Mouse (Mus musculus): ENCODE results near the gene Pxt1.
A peak's percentile ranks its signal among the peaks of the same experiment; 100 is the strongest.
"Not testable (repeated sequence)": the region's sequence is repeated elsewhere in the genome, so short reads cannot be mapped to it uniquely, and the experiment has no call there.

Gene Pxt1

DNA sequence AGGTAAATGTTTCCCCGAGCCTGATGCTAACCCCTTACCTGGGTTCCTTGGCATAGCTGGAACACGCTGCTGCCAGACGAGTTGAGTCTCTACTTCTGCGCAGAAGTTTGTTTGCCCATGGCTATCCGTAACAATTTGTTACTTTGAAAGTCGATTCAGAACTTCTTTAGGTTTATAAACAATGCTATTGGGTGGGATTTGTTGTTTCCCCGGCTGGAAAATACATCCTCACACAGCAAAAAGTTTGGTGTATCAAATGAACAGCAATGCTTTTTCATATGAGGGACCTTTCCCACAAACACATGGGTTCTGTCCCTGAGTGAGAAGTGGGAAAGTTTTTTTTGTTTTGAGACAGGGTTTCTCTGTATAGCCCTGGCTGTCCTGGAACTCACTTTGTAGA is at the start of gene Pxt1:
Pxt1 (minus strand) TSS at position 101 of the 400 bp plus-strand sequence.
- DNase-seq (ENCODE audit: low read depth) = no peak

DNA sequence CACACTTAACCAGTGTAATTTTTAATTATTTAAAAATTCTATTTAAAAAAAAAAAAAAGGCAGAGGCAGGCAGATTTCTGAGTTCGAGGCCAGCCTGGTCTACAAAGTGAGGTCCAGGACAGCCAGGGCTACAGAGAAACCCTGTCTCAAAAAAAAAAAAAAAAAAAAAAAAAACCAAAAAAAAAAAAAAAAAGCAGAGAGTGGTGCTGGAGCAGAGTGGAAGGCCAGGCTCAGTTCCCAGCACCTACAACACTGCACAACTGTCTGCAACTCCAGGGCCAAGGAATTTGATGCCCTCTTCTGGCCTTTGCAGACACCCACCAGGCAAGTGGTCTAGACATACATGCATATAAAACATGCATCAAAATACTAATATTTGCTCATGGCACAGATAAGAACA is 49.4 kb upstream of the Pxt1 start:
- DNase-seq (ENCODE audit: low read depth) = not testable (repeated sequence)

DNA sequence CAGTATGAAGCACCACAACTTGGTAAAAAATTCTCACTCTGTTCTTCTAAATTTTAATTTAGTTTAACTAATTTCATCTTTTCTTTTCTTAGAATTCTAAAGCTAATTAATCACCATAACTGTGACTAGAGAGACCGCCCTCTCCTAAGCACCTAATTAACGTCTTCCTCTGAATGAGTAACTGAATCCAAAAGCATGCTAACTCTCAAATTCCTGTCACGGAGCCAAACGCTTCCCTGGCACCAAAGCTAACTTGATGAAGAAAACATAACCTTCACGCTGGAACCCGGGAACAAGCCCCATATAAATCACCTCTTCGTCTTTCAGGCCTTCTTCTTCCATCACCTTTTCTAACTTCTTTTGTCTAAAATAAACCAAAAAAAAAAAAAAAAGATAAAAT is 48.5 kb upstream of the Pxt1 start:
- DNase-seq (ENCODE audit: low read depth) = no peak

DNA sequence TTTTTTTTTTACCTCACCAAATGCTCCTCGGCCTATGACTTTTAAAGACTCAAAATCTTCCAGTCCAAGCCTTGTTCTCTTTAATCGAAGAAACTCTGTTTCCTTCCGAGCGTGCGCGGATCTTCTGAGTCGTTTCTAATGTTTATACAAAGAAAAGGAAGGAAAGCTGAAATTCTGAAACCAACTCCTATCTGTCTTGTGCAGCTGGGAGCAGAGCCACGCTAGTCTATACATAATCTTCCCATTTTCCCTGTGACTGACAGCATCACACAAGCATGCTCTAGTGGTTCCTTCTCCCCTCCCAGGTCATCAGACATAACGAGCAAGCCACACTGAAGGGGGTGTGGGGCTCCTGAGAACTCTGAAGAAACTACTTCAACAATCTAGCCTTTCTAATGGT is 47.6 kb upstream of the Pxt1 start:
- DNase-seq (ENCODE audit: low read depth) = no peak

DNA sequence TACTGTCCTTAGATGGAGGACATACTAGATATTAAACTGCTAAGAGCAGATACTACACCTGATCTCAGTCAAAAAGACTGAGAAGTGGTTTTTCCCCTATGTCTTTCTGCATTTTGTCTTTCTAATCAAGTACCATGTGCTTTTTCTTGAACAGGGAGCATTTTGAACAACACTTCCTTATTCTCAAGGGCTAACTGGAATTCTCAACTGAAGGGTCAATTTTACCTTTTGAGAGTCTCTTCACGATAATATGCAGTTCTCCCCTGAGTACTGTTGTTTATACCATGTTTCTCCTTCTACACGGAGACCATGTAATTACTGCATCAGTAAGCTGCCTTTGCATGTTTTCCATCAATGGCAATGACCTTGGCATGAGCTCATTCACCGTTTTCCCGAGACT is 46.4 kb upstream of the Pxt1 start:
- no peak for DNase-seq (ENCODE audit: low read depth)

DNA sequence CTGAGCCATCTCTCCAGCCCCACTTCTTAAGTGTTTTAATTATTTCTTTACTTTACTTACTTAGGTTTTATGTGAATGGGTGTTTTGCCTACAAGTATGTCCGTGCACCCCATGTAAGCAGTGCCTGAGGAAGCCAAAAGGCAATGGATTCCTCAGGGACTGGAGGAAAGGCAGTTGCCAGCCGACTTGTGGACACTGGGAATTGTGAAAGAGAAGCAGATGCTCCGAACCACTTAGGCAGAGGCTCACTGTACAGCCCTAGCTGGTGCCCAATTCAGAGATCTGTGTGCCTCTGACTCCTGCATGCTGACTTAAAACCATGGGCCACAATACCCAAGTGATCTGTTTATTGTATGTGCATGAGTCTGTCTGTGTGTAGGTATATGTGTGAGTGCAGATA is 45.4 kb upstream of the Pxt1 start:
- DNase-seq (ENCODE audit: low read depth) = no peak

DNA sequence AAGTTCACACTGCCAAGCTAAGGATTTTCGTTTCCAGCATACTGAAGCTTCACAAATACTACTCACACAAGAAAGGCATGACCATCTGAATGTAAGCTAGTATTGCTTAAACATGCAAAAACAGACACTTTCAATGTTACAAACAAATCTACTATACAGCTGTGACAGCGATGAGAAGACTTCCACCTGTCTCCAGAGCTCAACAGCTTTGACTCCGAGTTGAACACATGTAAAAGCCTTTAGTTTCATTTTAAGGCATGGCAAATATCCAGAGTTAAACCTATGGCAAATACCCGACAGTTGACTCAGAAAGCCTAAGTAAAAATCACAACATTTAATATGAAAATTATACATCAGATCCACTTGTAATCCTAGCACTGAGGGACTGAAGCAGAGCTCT is 44.7 kb upstream of the Pxt1 start:
- DNase-seq (ENCODE audit: low read depth) = no peak

DNA sequence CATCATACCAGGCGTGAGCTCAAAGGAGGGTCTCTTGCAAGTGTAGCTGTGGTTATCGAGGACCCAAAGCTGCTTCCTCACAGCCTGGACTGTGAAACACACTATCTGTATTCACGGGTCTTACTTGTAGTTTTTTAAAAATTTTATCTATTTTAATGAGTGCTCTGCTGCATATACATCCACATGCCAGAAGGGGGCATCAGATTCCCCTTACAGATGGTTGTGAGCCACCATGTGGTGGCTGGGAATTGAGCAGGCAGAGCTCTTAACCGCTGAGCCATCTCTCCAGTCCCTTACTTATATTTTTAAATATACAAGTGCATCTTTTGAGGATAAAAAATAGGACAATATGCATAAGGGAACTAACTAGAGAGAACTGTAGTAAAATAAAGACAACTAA is 44.1 kb upstream of the Pxt1 start:
- peak; percentile 77 for DNase-seq (ENCODE audit: low read depth)

DNA sequence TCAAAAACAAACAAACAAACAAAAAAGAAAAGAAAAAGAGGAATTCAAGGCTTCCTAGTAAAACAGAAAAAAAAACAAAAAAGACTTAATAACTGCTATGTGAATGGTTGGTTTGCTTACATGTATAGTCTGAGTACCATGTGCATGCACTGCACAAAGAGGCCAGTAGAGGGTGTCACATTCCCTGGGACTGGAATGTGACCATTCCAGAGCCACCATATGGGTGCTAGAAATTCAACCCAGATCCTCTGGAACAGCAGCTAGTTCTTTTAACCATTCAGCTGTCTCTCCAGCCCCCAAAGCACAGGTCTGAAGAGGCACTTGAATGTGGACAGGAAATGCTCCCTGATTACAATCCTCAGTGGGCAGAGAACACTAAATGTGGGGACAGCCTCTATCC is 43.2 kb upstream of the Pxt1 start:
- peak; percentile 50 for DNase-seq (ENCODE audit: low read depth)

DNA sequence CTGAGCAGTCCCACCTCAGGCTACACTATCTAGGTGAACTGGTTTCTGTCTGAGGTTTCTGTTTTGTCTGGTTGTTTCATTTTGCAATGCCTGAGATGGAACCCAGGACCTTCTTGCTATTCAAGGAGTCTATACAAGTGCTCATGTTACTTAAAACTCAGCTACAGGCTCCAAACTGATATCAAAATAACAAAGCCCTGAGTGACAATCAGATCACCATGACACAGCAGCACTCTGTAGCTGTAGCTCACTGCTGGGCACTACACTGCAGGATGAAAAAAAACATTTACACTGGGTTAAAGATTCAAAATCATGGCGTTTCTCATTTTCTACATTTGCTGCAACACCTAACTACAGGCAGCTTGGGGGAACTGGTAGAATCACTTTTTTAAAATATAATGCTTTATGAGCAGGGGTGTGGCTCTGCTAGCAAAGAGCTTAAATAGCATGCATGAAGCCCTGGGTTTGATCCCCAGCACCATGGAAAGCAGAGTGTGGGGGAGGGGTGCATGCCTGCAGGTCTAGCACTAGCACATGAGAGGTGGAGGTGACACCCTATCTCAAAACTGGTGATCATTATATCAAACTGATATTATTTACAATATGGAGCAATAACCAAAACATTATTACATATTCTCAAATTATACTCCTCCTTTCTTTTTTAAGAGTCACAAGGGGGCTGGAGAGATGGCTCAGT is 41.2 kb upstream of the Pxt1 start:
- DNase-seq (ENCODE audit: low read depth) = no peak

DNA sequence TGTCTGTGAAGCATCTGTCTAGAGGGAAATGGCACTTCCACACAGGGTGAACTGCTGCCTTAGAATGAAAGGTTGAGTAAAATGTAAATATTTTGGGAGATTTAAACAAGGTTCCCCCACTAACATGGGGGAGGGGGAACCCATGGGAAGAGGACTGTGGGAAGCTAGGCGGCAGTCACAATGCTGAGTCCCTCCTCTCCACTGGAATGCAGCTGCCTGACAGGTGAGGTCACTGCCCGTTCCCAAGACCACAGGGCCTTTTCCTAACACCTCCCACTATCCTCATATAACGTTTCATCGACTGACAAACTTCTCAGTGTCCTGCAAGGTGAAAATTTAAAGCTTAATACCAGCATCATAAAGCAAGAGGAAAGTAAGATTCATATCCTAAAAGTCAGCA is 39.0 kb upstream of the Pxt1 start:
- DNase-seq (ENCODE audit: low read depth) = no peak

DNA sequence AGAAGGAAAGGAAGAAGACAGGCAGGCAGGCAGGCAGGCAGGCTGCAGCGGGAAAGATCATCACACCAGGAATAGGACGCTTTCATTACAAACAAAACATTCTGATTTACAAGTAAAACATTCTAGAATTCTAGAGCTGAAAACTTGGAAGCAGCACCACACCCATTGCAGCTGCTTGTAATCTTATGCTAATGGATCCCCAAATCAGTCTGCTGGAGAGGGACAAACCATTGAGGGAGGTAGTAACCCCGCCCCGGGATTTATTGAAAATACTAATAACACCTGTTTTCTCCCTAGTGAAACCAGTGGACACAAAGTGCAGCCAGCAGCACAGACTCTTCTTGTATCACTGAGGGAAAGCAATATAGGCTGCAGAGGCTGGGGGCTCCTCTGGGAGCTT is 37.4 kb upstream of the Pxt1 start:
- DNase-seq (ENCODE audit: low read depth) = no peak

DNA sequence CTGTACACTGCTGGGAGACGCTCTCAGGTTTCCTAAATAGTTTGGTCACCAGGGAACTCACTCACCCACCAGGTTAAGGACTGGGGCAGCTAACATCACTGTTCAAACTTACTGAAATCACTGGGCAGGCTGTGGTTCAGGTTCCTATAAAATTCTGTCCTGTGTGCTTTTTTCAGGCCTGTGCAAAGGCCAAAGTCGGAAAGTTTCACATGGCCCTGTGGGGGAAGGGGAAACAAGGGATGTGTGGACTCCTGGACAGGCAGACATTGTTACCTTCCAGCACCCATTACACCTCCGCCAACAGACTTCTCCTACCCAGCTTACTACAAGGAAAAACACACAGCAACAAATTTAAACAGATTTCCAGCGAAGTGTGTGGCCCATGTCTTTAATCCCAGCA is 35.5 kb upstream of the Pxt1 start:
- no peak for DNase-seq (ENCODE audit: low read depth)

DNA sequence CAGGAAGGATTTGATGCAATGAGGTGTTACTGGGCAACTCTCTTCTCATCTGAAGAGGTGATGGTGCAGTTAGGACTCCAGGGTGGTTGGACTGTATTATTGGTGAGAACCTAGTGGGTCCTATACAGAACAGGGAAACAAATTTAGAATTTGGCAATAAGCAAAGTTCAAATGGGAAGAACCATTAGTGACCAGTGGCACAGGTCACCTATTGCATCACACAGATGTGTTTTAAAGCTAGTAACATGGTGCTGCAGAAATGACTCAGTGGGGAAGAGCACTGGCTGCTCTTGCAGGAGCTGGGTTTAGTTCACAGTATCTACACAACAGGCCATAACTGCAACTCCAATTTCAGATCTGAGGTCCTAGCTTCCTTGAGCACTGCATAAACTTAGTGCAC is 26.5 kb upstream of the Pxt1 start:
- no peak for DNase-seq (ENCODE audit: low read depth)

DNA sequence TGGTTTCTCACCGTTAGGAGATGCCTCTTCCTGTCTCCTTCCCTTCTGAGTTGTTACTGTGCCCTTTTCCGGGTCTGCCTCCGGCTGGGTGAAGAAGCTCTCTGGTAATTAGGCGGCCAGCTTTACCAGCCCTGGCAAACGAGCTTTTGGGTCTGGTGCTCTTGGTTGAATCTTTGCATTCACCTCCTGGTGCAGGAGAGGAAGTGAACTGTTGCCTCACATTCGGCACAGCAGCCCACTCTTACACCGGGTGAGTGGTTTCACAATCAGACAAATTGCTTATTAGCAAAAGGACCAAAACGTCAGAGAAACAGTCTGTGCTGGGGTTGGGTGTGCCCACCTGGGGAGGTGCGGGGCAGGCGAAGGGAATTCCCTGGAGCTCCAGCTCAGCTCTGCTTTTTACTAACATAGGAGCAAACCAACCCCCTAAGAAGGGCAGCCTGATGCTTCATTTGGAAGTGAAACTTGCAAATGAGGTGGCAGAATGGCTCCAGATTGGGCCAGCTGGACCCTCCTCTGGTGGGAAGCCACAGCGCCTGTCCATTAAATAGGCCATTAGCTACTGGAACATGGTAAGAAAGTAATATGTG is 23.5 kb upstream of the Pxt1 start:
- DNase-seq (ENCODE audit: low read depth) = peak; percentile 49

DNA sequence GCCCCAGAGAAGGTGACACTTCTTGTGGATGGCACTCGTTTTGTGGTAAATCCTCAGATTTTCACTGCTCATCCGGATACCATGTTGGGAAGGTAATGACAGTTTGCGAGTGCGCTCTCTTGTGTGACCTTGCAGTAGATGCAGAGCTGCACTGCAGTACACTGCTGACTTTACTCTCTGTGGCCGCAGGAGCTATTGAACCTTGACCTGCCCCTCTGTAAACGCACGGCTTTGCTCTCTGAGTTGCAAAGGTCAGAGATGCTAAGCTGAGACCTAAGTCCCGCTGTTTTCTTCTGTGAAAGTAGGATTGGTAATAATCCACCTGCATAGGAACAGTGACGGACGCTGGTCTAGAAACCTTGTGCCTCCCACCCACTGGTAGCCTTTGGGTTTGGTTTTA is 18.0 kb upstream of the Pxt1 start:
- no peak for DNase-seq (ENCODE audit: low read depth)

DNA sequence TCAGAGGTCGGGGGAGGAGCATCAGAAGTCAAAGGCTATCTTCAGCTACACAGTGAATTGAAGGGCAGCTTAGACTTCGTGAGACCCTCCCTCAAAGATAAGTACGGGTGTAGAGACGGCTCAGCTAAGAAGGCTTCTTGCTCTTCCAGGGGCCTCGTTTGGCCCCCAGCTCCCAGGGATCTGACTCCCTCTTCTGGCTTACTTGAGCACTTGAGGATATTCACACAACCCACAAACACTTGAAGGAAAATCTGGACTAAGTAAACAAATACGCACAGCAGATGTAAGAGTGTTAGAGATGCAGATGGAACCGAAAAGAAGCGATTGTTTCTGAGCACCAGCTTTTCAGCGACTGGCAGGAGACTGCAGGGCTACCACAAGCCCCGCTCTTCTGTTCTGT is 17.0 kb upstream of the Pxt1 start:
- no peak for DNase-seq (ENCODE audit: low read depth)

DNA sequence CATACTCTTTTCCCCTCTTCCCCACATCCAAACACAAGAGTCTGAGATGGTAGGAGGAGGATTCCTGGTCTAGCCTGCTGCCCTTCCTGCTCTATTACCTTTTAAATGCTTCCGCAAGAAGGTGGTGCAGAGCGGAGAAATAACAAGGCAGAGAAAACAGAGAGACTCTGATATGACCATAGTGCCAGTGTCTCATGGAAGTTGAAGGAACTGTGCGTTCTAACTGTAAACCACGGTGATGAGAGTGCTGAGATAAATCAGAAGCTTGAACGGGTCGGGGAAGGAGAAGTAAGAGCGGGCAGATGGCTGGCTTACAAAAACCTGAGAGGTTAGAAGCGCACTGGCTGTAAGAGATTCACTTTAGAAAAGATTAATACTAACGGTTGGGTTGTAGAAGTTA is 10.8 kb upstream of the Pxt1 start:
- no peak for DNase-seq (ENCODE audit: low read depth)

DNA sequence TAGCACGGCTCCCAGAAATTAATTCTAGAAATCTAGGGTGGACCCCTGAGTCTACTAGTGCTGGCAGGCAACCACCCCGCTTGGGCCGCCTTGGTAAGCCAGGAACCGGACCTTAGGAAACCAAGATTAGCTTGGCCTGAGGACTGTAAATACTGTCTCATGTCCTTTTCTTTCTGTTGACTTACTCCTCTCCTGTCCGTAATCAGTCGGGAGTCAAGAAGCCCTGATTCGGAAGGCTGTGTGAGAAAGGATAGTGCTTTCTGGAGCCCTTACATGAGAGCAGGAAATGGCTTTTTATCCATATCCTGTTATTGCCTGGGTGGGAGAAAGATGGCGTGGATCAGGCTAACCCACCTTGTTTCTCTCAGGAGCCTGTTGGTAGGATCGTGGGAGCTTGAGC is 9.6 kb upstream of the Pxt1 start:
- peak; percentile 41 for DNase-seq (ENCODE audit: low read depth)

DNA sequence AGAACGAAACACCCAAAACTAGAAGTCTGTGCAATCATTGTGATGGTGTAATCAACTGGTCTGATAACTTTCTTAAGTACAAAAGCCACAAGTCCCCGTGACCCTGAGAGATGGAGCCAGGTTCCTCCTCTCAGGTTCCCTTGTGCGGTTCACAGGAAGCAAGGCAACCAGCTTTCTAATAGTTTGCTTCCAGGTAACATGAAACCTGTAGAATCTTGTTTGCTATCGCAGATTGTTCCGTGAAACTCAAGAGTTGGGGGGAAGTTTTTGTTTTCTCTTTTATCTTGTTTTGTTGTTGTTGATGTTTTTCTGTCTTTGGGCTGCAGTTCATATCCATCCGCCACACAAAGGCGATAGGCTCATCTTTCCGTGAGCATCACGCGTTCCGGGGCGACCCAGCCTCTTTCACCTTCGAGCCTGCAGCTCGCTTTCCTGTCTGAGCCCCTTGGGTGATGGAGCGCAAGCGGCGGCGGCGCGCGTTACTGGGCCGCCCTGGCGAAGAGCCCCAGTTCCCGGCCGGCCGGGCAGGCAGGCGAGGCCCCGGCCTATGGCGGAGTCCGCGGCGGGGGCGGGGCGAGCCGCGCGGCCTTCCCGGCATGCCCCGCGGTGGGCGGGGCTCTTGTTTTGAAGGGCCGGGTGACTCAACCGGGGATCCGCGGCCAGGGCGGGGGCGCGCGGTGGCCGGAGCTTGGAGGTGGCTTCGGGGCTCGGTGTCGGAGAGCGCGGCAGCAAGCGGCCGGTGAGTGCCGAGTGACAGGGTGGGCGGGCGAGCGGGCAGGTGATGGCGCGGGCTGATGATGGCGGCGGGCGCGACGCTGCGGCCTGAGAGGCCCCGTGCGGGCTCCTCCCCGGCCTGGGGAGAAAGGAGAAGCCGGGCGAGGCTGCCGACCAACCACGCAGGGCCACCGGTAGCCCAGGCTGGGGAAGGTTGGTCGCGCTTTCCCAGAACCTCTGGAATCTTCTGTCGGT is 8.5 kb upstream of the Pxt1 start, which contains the start of gene Kctd20:
Kctd20 (plus strand) TSS at position 120 of the 969 bp plus-strand sequence.
- DNase-seq (ENCODE audit: low read depth) = peak; percentile 94

DNA sequence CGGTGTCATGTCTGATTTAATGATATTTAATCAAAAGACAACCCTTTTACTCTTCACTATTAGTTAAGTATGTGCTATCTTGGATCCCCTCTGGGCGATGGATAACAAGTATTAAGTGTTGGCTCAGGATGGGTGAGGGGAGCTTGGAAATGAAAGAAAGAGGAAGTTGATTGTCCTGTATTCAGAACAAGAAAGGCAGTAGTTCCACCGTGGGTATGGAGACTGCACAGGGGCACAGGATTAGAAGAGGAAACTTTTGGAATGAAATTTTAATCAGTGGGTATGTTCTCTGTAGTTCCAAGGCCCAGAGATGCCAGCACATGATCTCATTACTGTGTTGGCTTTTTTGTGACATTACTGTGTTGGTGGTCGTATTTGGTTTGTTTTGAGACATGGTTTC is 7.1 kb upstream of the Pxt1 start:
- no peak for DNase-seq (ENCODE audit: low read depth)

DNA sequence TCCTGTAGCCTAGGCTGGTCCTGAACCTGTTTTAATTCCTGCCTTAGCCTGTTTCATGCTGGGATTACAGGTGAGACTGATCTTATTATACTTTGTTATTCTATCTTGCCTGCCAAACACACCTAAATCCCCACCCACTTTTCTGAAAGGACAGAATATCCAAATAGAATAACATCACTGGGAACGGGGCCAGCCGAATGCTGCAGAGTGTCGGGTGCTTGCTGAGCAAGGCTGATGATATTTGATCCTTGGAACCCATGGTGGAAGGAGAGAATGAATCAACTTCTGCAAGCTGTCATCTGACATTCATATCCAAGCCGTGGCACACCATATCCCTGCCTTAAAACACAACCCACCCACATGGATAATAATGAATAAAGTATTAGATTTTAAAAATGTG is 5.0 kb upstream of the Pxt1 start:
- DNase-seq (ENCODE audit: low read depth) = no peak
